Mouse (Mus musculus): ENCODE measurements around the gene Serpina3a. TPM values are rescaled to one million over a fixed set of nuclear protein-coding genes. Genes with fewer than 3 reads are reported as not detected.

Serpina3a gene
- polyA plus RNA-seq, 1 experiment from 2014 or later, result not detected

GRCm38 (mm10) chr12:104145571-104145970 lies 33.0 kb downstream of the Serpina3a start:
- no peak overlapping the region for H3K4me3 ChIP-seq
- no peaks in the 10 kb centered on the region for H3K36me3 ChIP-seq
- no peak overlapping the region for H3K4me2 ChIP-seq
- H3K27ac ChIP-seq, result no peak overlapping the region
- WGBS (ENCODE audit: insufficient replicate concordance), result 56% methylated on average over 2 of the region's 2 CpGs
- no peak overlapping the region for H3K9ac ChIP-seq
- no peak for ATAC-seq
- no peaks in the 10 kb centered on the region for H3K9me3 ChIP-seq (replicated peaks)
- H3K27me3 ChIP-seq (replicated peaks), result no peaks in the 10 kb centered on the region
- H3K4me1 ChIP-seq, result no peaks in the 10 kb centered on the region

DNA sequence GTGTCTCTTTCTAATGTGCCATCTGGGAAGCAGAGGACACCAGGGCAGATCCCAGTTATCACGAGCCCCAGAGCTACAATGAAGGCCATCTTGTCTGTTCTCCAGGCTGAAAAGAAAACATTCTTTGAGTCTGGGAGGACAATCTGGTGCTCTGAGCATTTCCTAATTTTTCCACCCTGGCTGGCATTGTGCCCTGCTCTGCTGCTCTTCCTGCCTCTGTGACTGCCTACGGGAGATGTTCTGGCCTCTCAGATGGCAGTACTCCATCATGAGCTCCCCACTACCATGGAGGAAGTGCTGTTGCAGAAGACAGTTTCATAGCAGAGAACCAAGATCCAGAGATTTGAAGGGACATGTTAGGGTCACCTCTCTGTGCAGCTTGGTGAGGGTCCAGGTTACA lies 39.5 kb downstream of the Serpina3a start:
- no peak overlapping the region for H3K4me3 ChIP-seq
- no peak overlapping the region for H3K27ac ChIP-seq
- H3K9me3 ChIP-seq (replicated peaks), result no peaks in the 10 kb centered on the region
- H3K36me3 ChIP-seq, result no peaks in the 10 kb centered on the region
- no peaks in the 10 kb centered on the region for H3K27me3 ChIP-seq (replicated peaks)
- WGBS (ENCODE audit: insufficient replicate concordance), result 57% methylated on average over 2 of the region's 2 CpGs
- no peak overlapping the region for H3K9ac ChIP-seq
- H3K4me1 ChIP-seq, result no peaks in the 10 kb centered on the region
- ATAC-seq, result no peak
- no peak overlapping the region for H3K4me2 ChIP-seq

DNA sequence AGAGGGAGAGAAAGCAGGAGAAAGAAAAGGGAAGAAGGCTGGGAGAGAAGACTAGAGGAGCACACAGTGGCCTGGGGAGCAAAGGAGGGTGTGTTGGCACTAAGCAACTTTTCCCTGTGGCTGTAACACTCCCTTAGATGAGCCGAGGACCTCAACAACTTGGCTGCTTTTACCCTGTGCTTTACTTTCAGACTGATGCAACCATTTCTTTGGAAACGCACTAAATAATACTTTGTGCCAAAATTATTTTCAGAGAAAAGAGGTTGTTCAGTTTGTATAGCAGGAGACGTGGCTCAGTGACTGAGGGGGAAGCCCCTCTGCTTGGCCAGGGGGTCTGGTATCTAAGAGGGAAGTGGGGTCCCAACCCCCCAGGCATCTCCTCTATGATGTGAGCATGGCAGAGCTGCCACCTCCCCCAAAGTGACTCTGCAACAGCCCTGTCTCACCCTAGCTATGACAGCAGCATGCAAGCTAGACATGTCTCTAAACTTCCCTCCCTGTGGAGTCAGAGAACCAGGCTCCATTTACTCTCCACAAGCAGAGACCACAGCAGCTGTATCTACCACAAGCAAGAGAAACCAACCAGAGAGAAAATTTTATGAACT lies 40.6 kb downstream of the Serpina3a start:
- H3K9ac ChIP-seq, result no peak overlapping the region
- no peaks in the 10 kb centered on the region for H3K9me3 ChIP-seq (replicated peaks)
- no peak overlapping the region for H3K4me2 ChIP-seq
- no peaks in the 10 kb centered on the region for H3K4me1 ChIP-seq
- WGBS (ENCODE audit: insufficient replicate concordance), result 51% methylated on average over 3 of the region's 3 CpGs
- ATAC-seq, result no peak
- H3K27ac ChIP-seq, result no peak overlapping the region
- no peak overlapping the region for H3K4me3 ChIP-seq
- H3K27me3 ChIP-seq (replicated peaks), result no peaks in the 10 kb centered on the region
- no peaks in the 10 kb centered on the region for H3K36me3 ChIP-seq

DNA sequence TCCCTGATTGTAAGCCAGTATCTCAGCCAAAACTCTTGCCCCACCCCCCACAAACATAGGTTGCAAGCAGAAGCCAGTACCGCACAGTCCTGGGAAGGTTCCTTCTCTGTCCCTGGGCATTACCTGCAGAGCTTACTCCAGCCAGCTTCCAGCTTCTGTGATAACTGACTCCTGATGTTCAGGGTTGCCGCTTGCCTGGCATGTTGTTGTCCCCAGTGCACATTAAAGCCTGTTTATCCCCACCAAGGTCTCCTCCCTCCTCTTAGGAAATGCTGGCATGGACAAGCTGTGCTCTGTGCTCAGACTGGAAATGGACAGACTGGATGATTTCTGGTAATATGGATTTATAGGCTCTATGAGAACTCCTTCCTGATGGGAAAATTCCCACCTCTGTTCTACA lies 41.1 kb downstream of the Serpina3a start, which contains the start of gene Serpina3c:
Serpina3c (minus strand) TSS at position 215 of the 400 bp plus-strand sequence.
- no peak within 1 kb of the TSS for H3K4me3 ChIP-seq
- WGBS (ENCODE audit: insufficient replicate concordance), result 80% methylated on average over 2 of the region's 2 CpGs

More for the DNA sequence above, 41.1 kb downstream of the Serpina3a start, which contains the start of gene Serpina3c:
- Histone ChIP-seq H3K9ac (no peak within 1 kb of the TSS), H3K36me3 (no peaks in the 10 kb centered on the region), H3K9me3 (replicated peaks) (no peaks in the 10 kb centered on the region), H3K4me2 (no peak within 1 kb of the TSS), H3K4me1 (no peaks in the 10 kb centered on the region), H3K27ac (no peak within 1 kb of the TSS), H3K27me3 (replicated peaks) (no peaks in the 10 kb centered on the region)
- no peak for ATAC-seq

Other genes with a start within 250 kb of the Serpina3a start
- gene Serpina1a, start 249.2 kb upstream of the Serpina3a start, polyA plus RNA-seq (2016; fragmentation: Nextera tagmentation; extraction: Ambion mirVana), result 222 and 223 TPM in 2 replicates
- gene Serpina1c, start 207.8 kb upstream of the Serpina3a start, polyA plus RNA-seq (2016; fragmentation: Nextera tagmentation; extraction: Ambion mirVana), result 33.5 and 36.9 TPM in 2 replicates
- gene Serpina1e, start 153.7 kb upstream of the Serpina3a start, polyA plus RNA-seq (2016; fragmentation: Nextera tagmentation; extraction: Ambion mirVana), result 39.1 and 44.7 TPM in 2 replicates
- 2.9 and 3.2 TPM in 2 replicates for gene Serpina11, start 122.8 kb upstream of the Serpina3a start, polyA plus RNA-seq (2016; fragmentation: Nextera tagmentation; extraction: Ambion mirVana)
- gene Serpina9, start 99.0 kb upstream of the Serpina3a start, polyA plus RNA-seq (2016; fragmentation: Nextera tagmentation; extraction: Ambion mirVana), result not detected in 2 replicates
- not detected in 2 replicates for gene Serpina12, start 68.3 kb upstream of the Serpina3a start, polyA plus RNA-seq (2016; fragmentation: Nextera tagmentation; extraction: Ambion mirVana)
- not detected in 2 replicates for gene Serpina5, start 11.6 kb upstream of the Serpina3a start, polyA plus RNA-seq (2016; fragmentation: Nextera tagmentation; extraction: Ambion mirVana)
- gene Serpina3b, start 15.3 kb downstream of the Serpina3a start, polyA plus RNA-seq (2016; fragmentation: Nextera tagmentation; extraction: Ambion mirVana), result 0.10 TPM in 1 of 2 replicates, not detected in the other
- gene Serpina3c, start 41.1 kb downstream of the Serpina3a start, polyA plus RNA-seq (2016; fragmentation: Nextera tagmentation; extraction: Ambion mirVana), result not detected in 2 replicates
- 0.06 and 0.20 TPM in 2 replicates for gene Serpina3f, start 101.8 kb downstream of the Serpina3a start, polyA plus RNA-seq (2016; fragmentation: Nextera tagmentation; extraction: Ambion mirVana)
- 1.3 and 1.9 TPM in 2 replicates for gene Serpina3g, start 123.5 kb downstream of the Serpina3a start, polyA plus RNA-seq (2016; fragmentation: Nextera tagmentation; extraction: Ambion mirVana)
- 0.10 and 0.15 TPM in 2 replicates for gene Serpina3i, start 150.4 kb downstream of the Serpina3a start, polyA plus RNA-seq (2016; fragmentation: Nextera tagmentation; extraction: Ambion mirVana)
- gene Serpina3j, start 201.8 kb downstream of the Serpina3a start, polyA plus RNA-seq (2016; fragmentation: Nextera tagmentation; extraction: Ambion mirVana), result not detected in 2 replicates
- gene Serpina3k, start 225.8 kb downstream of the Serpina3a start, polyA plus RNA-seq (2016; fragmentation: Nextera tagmentation; extraction: Ambion mirVana), result not detected in 2 replicates
- gene Serpina3m, start 225.8 kb downstream of the Serpina3a start, polyA plus RNA-seq (2016; fragmentation: Nextera tagmentation; extraction: Ambion mirVana), result 0.10 TPM in 1 of 2 replicates, not detected in the other